Mouse (Mus musculus): ENCODE results near the gene Retreg2.

- TF ChIP-seq POLR2A (IDR thresholded peaks at IDR 0.05; ENCODE audit: insufficient read depth, low read depth, low read length) (no peak), CTCF (IDR thresholded peaks at IDR 0.05) (no peak)
Observed at GRCm38 (mm10) chr1:75133421-75134207, 9.0 kb upstream of the Retreg2 start, which contains the start of gene Slc23a3.
